Mouse (Mus musculus): ENCODE measurements around the gene Adprm. TPM values are rescaled to one million over a fixed set of nuclear protein-coding genes. Genes with fewer than 3 reads are reported as not detected.

The Adprm gene
- polyA plus RNA-seq, 1 experiment from 2014 or later: 26.6 TPM

Small RNA genes lying within 50 kb of the gene (microRNA-seq; reads per million reads assigned to microRNA genes)
- not detected for gene Mir6923

Other genes starting within 250 kb of the Adprm start
- 6.9 and 7.0 TPM in 2 replicates for gene Pirt, start 140.6 kb downstream of the Adprm start, polyA plus RNA-seq (2015; fragmentation: Nextera tagmentation; extraction: Ambion mirVana)
- gene Tmem238l, start 96.0 kb downstream of the Adprm start, polyA plus RNA-seq (2015; fragmentation: Nextera tagmentation; extraction: Ambion mirVana): 0.91 and 1.0 TPM in 2 replicates
- 1.8 and 3.6 TPM in 2 replicates for gene Tmem220, start 27.4 kb downstream of the Adprm start, polyA plus RNA-seq (2015; fragmentation: Nextera tagmentation; extraction: Ambion mirVana)
- 15.0 TPM in 2 replicates for gene Sco1, start 76 bp upstream of the Adprm start, polyA plus RNA-seq (2015; fragmentation: Nextera tagmentation; extraction: Ambion mirVana)
- 1.9 and 40.3 TPM in 2 replicates for gene Myh3, start 25.7 kb upstream of the Adprm start, polyA plus RNA-seq (2015; fragmentation: Nextera tagmentation; extraction: Ambion mirVana)
- gene Myh2, start 118.4 kb upstream of the Adprm start, polyA plus RNA-seq (2015; fragmentation: Nextera tagmentation; extraction: Ambion mirVana): 0.04 and 0.21 TPM in 2 replicates
- 0.14 and 0.83 TPM in 2 replicates for gene Myh1, start 147.5 kb upstream of the Adprm start, polyA plus RNA-seq (2015; fragmentation: Nextera tagmentation; extraction: Ambion mirVana)
- 0.04 and 2.0 TPM in 2 replicates for gene Myh4, start 185.4 kb upstream of the Adprm start, polyA plus RNA-seq (2015; fragmentation: Nextera tagmentation; extraction: Ambion mirVana)
- 4.5 and 133 TPM in 2 replicates for gene Myh8, start 224.5 kb upstream of the Adprm start, polyA plus RNA-seq (2015; fragmentation: Nextera tagmentation; extraction: Ambion mirVana)

Data from stomach, embryonic 16.5 days (tissue).